Mouse (Mus musculus) forebrain, embryonic 16.5 days (tissue): ENCODE results near the gene Ffar2. TPM values are rescaled to one million over a fixed set of nuclear protein-coding genes. Genes with fewer than 3 reads are reported as not detected.

Experiments
- polyA plus RNA-seq: library from polyadenylated mRNA; unstranded; fragments of >200 nt; fragmentation: Nextera tagmentation; extraction: Ambion mirVana; gene quantifications from 2 replicates; pipeline ENCODE4 v1.2.1, GENCODE M21; 2015

Gene Ffar2
- polyA plus RNA-seq, 1 experiment from 2014 or later: not detected

Other genes starting within 250 kb of the Ffar2 start
- 8.7 and 15.6 TPM in 2 replicates for gene Kmt2b, start 235.0 kb downstream of the Ffar2 start, polyA plus RNA-seq
- gene Zbtb32, start 224.9 kb downstream of the Ffar2 start, polyA plus RNA-seq: 0.22 and 0.23 TPM in 2 replicates
- 0.34 and 0.40 TPM in 2 replicates for gene Upk1a, start 210.9 kb downstream of the Ffar2 start, polyA plus RNA-seq
- 860 and 869 TPM in 2 replicates for gene Cox6b1, start 197.6 kb downstream of the Ffar2 start, polyA plus RNA-seq
- not detected in 2 replicates for gene Etv2, start 187.9 kb downstream of the Ffar2 start, polyA plus RNA-seq
- 153 and 155 TPM in 2 replicates for gene Rbm42, start 173.5 kb downstream of the Ffar2 start, polyA plus RNA-seq
- 34.0 and 34.5 TPM in 2 replicates for gene Haus5, start 158.8 kb downstream of the Ffar2 start, polyA plus RNA-seq
- gene Pmis2, start 152.2 kb downstream of the Ffar2 start, polyA plus RNA-seq: not detected in 2 replicates
- not detected in 2 replicates for gene 2200002J24Rik, start 124.8 kb downstream of the Ffar2 start, polyA plus RNA-seq
- 1.3 and 2.4 TPM in 2 replicates for gene Atp4a, start 111.6 kb downstream of the Ffar2 start, polyA plus RNA-seq
- 202 and 214 TPM in 2 replicates for gene Tmem147, start 94.2 kb downstream of the Ffar2 start, polyA plus RNA-seq
- gene Gapdhs, start 80.1 kb downstream of the Ffar2 start, polyA plus RNA-seq: 0.68 and 1.1 TPM in 2 replicates
- 2.2 and 2.3 TPM in 2 replicates for gene Sbsn, start 72.3 kb downstream of the Ffar2 start, polyA plus RNA-seq
- gene Dmkn, start 60.0 kb downstream of the Ffar2 start, polyA plus RNA-seq: 1.1 and 2.2 TPM in 2 replicates
- gene Krtdap, start 35.9 kb downstream of the Ffar2 start, polyA plus RNA-seq: 3.9 TPM in 1 of 2 replicates, not detected in the other
- gene Ffar3, start 32.4 kb upstream of the Ffar2 start, polyA plus RNA-seq: not detected in 2 replicates
- gene Ffar1, start 37.8 kb upstream of the Ffar2 start, polyA plus RNA-seq: not detected in 2 replicates
- gene Cd22, start 56.6 kb upstream of the Ffar2 start, polyA plus RNA-seq: 0.25 TPM in 1 of 2 replicates, not detected in the other
- gene Mag, start 91.1 kb upstream of the Ffar2 start, polyA plus RNA-seq: 1.0 and 1.8 TPM in 2 replicates
- gene Hamp2, start 100.9 kb upstream of the Ffar2 start, polyA plus RNA-seq: not detected in 2 replicates
- not detected in 2 replicates for gene Hamp, start 120.3 kb upstream of the Ffar2 start, polyA plus RNA-seq
- 30.0 and 32.3 TPM in 2 replicates for gene Usf2, start 133.0 kb upstream of the Ffar2 start, polyA plus RNA-seq
- 21.3 and 23.2 TPM in 2 replicates for gene Lsr, start 149.7 kb upstream of the Ffar2 start, polyA plus RNA-seq
- gene Fam187b, start 150.0 kb upstream of the Ffar2 start, polyA plus RNA-seq: 0.26 and 0.42 TPM in 2 replicates
- 21.7 and 23.4 TPM in 2 replicates for gene Fxyd5, start 218.7 kb upstream of the Ffar2 start, polyA plus RNA-seq
- gene Fxyd7, start 227.7 kb upstream of the Ffar2 start, polyA plus RNA-seq: 51.0 and 95.0 TPM in 2 replicates
- 10.7 and 14.5 TPM in 2 replicates for gene Fxyd1, start 233.4 kb upstream of the Ffar2 start, polyA plus RNA-seq
- gene Lgi4, start 235.6 kb upstream of the Ffar2 start, polyA plus RNA-seq: 0.20 and 0.24 TPM in 2 replicates